Mouse (Mus musculus): Measurements from ENCODE around the gene Plxna4.

Gene Plxna4

DNA sequence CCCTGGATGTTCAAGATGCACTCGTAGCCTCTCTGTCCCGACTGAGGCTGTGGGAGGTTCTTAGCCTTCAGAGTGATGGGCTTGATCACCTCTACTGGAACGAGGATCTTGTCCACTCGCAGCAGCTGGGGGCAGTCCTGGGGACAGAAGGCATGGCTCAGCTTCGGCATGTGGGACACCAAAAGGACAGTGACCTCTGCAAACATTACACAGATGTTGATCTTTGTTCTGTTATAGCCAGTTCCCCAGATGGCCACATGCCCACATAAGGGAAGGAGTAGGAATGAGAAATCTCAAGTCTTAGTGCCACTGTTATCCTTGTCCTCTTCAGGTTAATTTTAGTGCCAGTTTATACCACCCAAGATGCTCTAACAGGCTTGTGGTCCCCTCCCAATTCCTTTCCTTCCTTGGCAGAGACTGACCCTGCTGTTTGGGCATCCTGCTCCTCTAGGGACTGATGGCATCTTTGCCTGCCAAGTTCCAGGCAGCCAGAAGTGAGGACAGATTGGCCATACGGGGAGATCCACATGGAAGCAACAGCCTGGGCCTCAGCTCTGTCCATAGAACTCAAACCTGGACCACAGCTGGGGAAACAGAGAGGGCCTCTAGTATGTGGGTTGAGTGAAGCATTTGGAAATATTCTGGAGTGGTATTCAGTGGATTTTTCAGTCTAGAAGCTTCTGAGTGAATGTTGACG is 363.8 kb downstream of the Plxna4 start:
- DNase-seq: no peak

DNA sequence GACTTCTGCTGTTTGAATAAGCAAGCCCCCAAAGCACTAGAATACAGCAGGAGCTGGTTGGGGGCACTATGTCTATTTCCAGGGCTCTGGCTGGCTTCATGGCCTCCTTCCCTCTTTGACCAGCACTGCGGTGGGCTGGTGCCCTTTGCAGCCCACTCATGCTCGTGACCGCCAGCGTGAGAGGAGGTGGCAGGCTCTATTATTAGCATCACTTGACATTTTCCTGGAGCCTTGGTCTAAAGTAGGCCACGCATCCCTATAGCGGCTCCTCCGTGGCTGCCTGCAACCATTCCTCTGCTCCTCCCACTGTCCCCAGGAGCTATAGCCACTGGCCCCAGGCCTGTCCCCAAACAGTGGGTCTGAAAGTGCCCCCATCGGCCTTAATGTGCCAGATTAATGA is 367.2 kb downstream of the Plxna4 start:
- no peak for DNase-seq

DNA sequence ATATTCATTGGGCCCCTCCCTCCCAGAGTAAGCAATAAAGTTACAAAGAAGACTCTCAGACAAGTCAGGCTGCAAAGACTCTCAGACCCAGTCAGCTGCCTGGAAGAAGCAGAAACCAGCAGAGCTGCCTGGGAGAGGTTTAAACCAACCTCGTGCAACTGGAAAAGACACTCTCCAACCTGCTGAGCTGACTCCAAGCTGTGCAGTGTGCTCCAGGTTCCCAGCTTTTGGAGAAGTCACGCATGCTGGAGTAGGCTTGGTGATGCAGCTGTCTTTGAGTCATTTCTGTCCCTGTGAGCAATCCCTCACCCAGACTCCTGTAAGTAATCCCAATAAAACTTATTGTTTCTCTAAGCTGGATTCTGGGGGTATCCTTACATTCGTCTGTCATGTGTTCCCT is 369.4 kb downstream of the Plxna4 start:
- no peak for DNase-seq

DNA sequence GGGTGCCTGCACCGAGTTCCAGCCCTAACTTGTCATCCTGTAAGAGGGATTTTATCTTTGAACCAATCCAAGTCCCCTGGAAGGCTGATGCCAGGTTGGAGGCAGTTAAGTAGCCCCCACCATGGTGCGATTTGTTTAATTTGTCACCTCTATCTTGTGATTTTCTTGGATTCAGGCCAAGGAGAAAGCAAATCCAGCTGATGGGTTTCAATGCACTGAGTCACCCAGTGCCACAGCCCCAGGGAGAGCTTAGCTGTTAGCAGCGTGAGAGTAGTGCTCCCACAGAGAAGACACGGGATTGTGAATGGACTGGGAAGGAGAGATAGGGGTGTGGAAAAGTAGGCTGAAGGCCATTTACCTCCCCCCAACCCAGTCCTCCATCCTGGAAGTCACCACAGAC is 375.6 kb downstream of the Plxna4 start:
- no peak for DNase-seq

DNA sequence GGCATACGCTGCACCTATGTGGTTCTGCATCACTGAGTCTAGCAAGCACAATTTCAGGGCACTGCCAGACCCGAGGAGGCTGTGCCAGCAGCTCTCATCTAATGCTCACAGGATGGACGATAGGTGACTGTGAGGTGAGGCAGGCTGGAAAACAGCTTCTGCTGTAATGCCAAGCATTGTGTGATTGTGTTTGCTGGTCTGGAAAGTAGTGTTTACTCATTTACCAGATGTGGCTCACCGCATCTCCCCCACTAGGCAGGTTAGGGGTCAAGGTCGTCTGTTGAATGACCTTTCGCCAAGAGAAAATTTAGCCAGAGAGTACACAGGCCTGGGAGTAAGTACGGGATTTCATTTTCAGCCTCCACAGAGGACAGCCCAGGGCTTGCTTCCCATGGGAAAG is 377.9 kb downstream of the Plxna4 start:
- DNase-seq: no peak

DNA sequence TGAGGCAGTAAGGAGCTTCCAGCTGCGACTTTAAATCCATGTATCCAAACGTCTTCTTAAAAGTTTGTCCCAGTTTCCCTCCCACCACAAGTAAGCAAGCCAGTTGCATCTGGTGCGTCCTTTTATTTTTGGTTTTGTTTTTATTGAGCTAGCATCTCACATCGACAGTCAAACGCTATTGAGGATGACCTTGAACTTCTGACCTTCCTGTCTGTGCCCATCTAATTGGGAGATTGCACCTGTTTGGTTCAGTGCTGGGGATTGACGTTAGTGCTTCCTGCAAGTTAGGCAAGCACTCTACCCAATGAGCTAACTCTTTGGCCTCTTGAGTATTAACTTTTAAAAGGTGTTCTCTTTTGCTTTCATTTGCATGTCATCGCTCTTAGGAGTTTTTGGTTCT is 379.0 kb downstream of the Plxna4 start:
- no peak for DNase-seq

DNA sequence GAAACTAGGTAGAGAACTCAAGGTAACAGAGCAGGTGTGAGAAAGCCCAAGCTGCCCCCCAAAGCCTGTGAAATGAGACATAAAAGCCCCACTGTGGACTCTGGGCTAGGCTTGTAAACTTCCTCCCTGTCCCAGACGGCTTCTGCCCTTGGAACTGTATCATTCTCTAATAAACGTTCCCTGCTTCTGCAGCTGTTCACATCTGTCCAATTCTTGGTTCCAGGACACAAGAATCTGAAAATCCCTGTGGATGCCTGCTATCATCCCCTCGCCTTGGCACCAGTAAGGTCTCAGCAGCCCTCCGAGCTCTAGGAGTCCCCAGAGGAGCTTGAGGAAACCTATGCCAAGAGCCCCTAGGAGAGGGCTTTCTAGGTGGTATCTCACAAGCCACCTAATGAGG is 383.7 kb downstream of the Plxna4 start:
- no peak for DNase-seq

DNA sequence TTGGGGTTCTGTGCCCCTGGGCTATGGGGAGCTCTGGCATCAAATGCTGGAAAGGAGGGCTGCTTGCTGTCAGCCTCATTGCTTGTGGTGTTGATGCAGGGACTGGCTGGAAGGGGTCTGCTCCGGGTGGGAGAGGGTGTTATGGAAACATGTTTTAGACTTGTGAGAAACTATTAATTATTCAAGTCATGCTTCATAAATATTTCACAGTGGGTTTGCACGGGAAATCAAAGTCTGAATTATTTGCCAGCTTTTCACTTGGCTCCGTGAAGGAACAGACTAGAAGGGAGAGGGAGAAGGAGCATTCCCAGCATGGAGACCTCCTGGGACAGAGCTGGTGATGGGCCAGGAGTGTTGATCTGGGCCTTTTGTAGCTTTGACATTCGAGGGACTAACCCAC is 384.6 kb downstream of the Plxna4 start:
- no peak for DNase-seq

DNA sequence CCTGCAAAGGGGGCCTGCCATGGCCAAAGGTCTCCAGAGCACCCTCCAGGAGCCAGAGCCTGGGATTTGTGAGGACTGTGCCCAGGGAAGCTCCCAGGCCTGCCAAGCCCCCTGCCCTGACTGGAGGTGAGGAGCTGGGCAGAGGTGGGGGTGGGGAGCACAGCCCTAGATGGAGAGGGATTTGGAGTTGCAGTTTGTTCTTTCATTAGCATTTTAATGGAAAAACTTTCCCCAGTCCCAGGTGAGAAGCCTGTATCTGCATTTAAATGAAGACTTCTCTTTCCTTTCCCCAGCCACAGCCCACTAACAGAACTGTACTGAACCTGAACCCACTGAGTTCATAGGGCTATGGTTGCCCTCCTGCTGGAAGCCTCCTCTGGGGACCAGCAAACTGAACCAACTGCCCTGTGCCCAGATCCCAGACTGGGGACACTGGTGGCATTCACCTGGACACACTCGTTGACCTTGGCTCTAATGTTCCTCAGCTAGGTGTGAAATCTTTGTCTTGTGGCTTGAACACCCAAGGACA is 385.3 kb downstream of the Plxna4 start:
- DNase-seq: no peak

DNA sequence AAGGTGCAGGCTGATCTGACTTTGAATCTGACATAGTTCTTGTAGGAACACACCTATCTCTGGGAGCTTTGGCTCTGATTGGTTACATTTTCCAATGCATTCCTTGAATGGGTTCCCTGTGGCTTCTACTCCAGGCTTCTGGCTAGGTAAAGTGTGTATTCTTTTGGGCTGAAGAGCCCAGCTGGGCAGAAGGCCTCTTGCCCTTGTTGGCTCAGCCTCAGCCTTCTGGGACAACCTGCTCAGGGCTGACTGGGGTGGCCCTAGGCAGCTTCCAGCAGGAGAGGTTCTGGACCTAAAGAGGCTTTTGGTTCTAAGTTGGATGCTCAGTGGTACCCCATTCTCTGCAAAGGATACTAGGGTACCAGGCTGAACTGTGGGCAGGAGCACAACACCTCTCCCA is 386.5 kb downstream of the Plxna4 start:
- no peak for DNase-seq

DNA sequence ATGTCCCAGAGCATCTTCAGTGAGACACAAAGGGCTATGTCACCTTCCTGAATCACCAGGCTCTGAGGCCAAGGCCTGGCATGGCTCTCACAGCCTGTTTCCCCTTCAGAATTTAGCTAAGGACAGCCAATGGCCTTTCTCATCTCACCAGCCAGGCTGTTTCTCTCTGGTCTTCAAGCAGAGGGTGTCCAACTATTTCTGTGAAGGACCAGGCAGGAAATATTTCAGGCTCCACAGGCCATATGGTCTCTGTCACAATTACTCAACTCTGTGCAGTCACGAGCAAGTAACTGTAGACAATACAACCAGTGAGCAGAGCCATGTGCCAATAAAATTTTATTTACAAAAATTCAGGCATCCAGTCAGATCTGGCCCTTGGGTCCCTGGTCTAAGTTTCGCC is 388.4 kb downstream of the Plxna4 start:
- DNase-seq: no peak

DNA sequence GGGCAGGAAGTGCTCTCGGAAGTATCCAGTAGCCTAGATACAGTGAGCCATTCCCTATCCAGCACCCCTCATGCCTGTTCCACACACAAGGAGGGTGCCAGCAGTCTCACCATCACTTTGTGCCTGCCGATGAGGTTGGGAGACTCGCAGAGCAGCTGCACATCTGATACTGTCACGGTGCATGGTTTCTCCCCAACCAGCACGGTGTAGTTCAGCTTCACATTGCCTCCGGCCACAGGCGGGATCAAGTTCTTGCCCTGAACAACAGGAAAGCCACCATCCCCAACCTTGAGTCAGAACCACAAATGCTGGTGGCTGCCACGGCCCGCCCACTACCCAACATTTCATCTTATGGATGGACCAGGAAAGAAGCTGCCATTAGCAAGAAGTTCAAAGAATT is 391.1 kb downstream of the Plxna4 start:
- no peak for DNase-seq

DNA sequence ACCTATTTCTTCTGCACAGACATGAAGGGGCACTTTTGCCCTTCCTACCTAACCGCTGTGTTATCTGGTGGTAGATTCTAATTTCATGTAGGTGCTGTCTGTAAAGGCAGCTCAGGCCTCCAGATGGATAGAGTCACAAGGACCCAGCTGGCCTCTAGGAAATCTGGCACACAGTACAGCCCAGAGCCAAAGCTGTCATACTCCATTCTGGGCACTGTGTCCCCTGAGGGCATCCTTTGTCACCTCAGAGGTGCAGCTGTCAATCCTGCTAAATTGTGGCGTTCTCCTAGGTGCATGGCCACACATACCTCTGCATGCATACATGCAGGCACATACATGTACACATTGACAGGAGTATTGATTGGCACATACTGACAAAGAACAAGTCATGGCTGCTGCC is 394.9 kb downstream of the Plxna4 start:
- no peak for DNase-seq

DNA sequence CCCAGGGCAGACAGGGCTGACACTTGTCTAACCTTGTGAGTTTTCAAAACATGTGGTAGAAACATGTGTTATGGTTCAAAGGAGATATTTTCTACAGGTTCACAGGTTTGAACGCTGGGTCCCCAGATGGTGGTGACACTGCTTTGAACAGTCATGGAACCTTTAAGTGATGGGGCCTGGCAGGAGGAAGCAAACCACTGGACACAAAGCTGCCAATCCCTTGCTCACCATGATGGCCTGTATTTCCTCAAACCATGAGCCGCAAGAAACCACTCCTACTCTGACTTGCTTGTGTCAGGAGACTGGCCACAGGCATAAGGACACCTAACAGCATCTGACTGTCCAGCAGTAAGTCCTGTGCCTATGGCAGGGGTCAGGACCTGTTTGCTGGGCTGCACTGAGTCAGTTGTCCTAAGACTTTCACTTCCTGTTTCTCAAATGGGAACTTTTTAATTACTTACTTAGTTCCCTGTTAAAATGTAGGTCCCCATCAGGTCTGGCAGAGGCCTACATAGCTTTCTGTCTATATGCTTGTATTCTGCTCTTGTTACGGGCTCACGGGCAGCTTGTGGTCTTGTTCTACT is 403.5 kb downstream of the Plxna4 start:
- DNase-seq: no peak

DNA sequence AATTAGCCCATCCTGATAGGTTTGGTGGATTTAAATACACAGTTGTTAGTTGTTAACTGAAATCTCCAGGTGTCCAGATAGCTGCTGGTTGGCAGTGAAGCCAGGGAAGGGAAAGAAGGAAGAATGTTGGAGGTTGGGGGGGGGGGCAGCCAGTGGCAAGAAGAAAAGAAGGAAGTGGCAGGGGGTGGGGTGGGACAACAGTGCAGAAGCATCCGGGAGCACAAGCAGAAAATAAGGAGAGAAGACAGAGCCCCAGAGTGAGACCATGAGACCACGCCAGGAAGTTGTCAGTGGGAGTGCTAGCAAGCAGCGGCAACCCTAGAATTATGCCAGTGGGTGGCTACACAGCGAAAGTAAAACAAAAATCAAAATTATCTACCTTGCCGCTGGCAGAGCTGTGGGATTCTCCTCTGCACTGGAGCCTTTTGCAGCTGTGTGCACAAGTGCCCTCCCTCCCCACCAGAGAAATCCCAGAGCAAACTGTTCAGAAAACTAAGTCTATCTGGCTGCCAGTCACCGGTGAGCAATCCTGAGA is 404.3 kb downstream of the Plxna4 start:
- DNase-seq: no peak

DNA sequence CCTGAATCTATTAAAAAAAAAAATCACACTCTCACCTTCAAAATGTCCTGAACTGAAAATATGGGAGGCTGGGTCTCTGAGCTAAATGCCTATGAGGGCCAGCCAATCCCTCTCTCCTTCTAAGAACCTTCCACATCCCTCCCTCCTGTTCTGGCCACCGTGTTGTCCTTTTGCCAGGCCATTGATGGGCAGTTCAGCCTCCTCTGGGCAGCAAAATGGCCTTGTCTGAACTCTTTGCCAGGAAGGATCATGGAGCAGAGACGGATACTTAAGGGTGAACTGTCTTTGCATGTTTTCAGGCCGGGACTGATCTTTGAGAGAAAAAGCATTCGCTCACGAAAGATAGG is 408.0 kb downstream of the Plxna4 start:
- no peak for DNase-seq

DNA sequence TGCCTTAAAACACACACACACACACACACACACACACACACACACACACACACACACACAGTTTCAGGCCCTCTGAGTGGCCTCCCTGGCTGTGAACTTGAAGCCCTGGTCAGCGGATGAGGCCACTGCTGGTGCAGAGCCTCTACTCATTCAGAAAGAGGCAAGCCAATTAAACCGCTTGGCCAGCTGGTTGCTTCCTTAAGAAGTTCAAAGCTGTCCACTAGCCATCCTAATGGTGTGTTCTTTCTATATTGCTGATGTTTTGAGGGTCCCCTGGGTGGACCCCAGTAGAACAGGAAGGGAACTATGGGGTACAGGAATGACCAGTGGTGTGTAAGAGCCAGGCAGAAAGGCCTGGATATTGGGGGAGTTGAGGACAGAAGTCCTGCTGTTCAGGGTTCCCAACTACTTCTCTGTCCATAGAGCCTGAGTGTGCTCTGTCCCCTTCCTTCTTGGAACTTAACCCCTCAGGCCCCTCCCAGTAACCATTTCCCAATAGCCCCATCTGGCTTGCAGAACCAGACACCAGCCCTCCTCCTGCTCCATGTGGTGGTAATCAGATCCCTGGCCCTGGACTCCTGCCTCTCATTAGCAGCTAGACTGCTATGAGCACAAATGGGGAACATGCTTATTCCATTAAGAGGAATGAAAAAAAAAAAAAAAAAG is 408.5 kb downstream of the Plxna4 start:
- DNase-seq: no peak

DNA sequence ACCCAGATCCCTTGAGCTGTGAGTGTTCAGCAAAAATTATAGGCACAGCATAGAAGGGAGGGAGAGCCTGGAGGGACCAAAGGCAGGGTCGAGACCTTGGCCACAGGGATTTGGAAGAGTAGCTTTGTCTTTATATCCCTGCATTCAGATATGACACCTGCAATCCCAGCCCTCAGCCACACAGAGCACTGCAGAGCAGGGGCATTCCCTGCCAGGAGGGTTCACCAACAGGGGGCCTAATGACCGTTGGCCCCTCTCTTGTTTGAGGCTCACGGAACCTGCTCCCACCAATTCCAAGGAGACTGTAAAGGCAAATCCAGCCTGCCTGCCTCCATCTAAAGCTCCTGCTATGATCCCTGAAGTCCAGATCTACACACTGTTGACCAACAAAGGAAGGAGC is 410.1 kb downstream of the Plxna4 start:
- DNase-seq: no peak

DNA sequence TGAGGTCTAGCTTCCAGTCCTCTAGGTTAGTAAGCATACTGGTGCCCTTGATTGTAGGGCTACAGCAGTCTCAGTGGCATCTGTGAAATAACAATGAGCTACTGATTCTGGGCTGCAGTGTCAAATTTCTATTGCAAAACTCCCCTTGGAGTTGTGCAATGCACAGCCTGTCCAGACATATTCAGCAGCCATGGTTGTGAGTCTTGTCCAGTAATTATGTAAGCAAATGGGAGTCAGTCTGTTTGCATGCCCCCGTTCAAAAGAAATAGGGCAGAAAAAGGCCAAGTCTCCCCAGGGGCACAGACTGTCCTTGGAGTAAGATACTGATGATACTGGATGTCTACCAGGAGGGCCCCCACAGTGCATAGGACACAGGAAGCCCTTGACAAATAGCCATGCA is 420.3 kb downstream of the Plxna4 start:
- no peak for DNase-seq

DNA sequence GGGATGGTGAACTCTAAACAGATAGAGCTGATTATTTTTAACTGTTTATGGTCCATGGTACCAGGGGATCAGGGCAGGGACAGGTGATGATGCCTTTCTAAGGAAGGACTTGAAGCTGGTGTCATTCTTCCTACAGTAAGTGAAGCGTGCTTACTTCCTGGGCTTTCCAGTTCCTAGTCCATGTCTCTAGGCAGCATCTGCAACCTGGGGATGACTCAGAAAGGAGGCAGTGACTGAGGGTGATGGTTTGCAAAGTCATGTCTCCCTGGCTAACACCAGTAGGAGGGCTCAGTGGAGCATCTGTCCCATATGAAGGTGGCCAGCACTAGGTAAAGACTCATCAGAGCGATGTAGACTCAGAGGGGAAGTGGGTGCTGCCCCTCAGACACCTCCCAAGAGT is 427.6 kb downstream of the Plxna4 start:
- DNase-seq: no peak

DNA sequence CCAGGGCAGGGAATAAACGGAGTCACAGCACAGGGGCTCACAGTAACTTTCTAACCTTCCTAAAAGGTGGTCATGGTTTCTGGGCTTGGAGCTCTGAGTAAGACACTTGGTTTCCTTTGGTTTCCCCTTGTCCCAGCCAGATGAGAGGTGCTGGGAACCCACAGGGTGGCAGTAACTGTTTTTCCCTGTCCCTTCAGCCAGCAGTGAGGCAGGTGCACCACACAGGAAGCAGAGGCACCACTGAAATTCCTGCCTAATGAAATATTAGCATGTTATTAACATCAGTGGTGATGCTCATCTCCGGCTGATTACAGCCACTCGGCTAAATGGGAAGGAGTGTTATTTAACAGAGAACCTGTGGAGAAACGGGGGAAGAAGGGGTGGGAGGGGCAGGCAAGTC is 428.1 kb downstream of the Plxna4 start:
- DNase-seq: no peak

DNA sequence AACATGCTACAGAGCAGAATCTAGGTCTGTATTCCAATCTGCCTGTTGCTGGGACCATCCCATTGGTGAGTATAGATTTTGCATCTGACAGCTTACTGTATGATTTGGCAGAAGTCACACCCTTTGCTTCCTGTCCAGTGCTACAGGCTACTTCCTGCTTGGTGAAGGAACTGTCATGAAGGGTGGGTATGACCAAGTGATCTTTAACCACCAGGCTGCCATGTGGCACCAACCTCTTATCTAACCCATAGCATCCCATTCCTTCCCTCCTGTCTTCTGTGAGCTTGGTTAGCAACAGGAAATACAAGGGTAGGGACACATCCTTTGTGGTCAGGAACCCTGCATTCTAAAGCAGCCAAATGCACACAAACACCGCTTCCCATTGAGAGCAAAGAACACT is 429.6 kb downstream of the Plxna4 start:
- no peak for DNase-seq

DNA sequence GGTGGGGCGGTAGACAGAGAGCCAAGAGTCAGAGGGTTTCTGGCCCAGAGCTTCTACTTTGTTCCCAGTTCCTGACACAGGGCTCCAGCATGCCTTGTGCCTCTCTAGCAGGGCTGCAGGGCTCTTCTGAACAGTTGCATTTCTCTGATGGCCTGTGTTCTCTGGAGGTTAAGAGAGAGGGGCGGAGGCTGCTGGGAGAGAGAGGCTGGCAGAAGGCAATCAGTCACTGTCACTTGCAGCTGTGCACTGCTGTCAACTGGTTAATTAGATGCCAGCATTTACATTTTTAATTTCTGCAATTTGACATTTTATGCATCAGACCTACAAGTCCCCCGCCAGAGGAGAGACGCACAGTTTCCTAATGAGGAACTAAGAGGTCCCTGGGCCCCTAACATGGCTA is 434.8 kb downstream of the Plxna4 start:
- DNase-seq: no peak

DNA sequence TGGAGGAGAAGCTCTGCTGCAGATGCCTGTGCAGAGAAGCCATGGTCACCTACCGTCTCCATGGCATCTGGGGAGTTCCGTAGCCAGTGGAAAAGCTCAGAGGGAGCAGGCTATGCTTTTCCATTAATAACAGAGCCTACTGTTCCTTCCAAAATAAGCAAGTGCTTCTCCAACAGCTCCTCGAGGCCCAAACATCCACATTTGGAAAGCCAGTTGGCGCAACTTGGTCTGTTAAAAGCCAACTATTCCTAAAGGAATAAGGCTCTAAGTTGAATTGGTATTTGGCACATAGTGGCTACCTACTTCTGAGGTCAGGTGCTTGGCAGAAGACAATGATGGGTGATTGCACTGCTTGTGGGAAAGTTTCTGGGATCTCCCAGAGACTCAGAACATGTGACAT is 437.2 kb downstream of the Plxna4 start:
- no peak for DNase-seq
